Mouse (Mus musculus) fibroblast of lung, adult 2 months (primary cell): ENCODE measurements at regions not wholly inside any gene's neighbourhood (a gene's known extent, or its start where the extent isn't known, plus 50 kb on each side); places are given as distances from the start of the nearest gene placed in this dataset.

Experiments used
- DNase-seq: peaks from one replicate; pipeline ENCODE4 v3.0.0-alpha.2; 2011; ENCODE audit warnings: low read depth

- DNase-seq, result no peak
Observed at GRCm38 (mm10) chr11:28782486-28782885, 70.5 kb upstream of the Efemp1 start.

- no peak for DNase-seq
Observed at GRCm38 (mm10) chr11:28770831-28771230, 82.2 kb upstream of the Efemp1 start.

GRCm38 (mm10) chr11:28760751-28761150 lies 92.3 kb upstream of the Efemp1 start:
- no peak for DNase-seq

- DNase-seq, result no peak
Observed at GRCm38 (mm10) chr11:28734941-28735597, 117.9 kb upstream of the Efemp1 start.

GRCm38 (mm10) chr11:28734581-28734931 lies 118.4 kb upstream of the Efemp1 start:
- DNase-seq, result no peak

- DNase-seq, result peak; percentile 16
Observed at GRCm38 (mm10) chr11:28733877-28734580, 119.0 kb upstream of the Efemp1 start.

- no peak for DNase-seq
Observed at GRCm38 (mm10) chr11:28730140-28730539, 122.9 kb upstream of the Efemp1 start.

- DNase-seq, result no peak
Observed at GRCm38 (mm10) chr11:28709511-28709910, 125.4 kb upstream of the Ccdc85a start.

- DNase-seq, result no peak
Observed at GRCm38 (mm10) chr11:28708431-28708830, 124.3 kb upstream of the Ccdc85a start.

- DNase-seq, result no peak
Observed at GRCm38 (mm10) chr11:28702384-28702783, 118.3 kb upstream of the Ccdc85a start.

- DNase-seq, result no peak
Observed at GRCm38 (mm10) chr11:28701379-28701778, 117.3 kb upstream of the Ccdc85a start.

- DNase-seq, result no peak
Observed at GRCm38 (mm10) chr11:28699766-28700165, 115.6 kb upstream of the Ccdc85a start.

- DNase-seq, result no peak
Observed at GRCm38 (mm10) chr11:28697644-28698480, 113.7 kb upstream of the Ccdc85a start.

- no peak for DNase-seq
Observed at GRCm38 (mm10) chr11:28695031-28695430, 110.9 kb upstream of the Ccdc85a start.

GRCm38 (mm10) chr11:28693303-28693702 lies 109.2 kb upstream of the Ccdc85a start:
- DNase-seq, result no peak

GRCm38 (mm10) chr11:28692263-28693194 lies 108.4 kb upstream of the Ccdc85a start:
- no peak for DNase-seq

GRCm38 (mm10) chr11:28688436-28688835 lies 104.3 kb upstream of the Ccdc85a start:
- no peak for DNase-seq

GRCm38 (mm10) chr11:28685407-28685806 lies 101.3 kb upstream of the Ccdc85a start:
- no peak for DNase-seq

GRCm38 (mm10) chr11:28681311-28681710 lies 97.2 kb upstream of the Ccdc85a start:
- DNase-seq, result no peak

GRCm38 (mm10) chr11:28670765-28671164 lies 86.6 kb upstream of the Ccdc85a start:
- no peak for DNase-seq

GRCm38 (mm10) chr11:28669359-28669758 lies 85.2 kb upstream of the Ccdc85a start:
- no peak for DNase-seq

- DNase-seq, result no peak
Observed at GRCm38 (mm10) chr11:28660377-28660776, 76.3 kb upstream of the Ccdc85a start.
